Mouse (Mus musculus): ENCODE results near the gene Parpbp. TPM values are rescaled to one million over a fixed set of nuclear protein-coding genes. Genes with fewer than 3 reads are reported as not detected.
A peak's percentile ranks its signal among the peaks of the same experiment; 100 is the strongest.

The Parpbp gene
- total RNA-seq (2021), result under 1 TPM; 0.13 to 0.25 TPM
- long read RNA-seq, experiment 1, result 0 reads
- long read RNA-seq, experiment 2, result 0 reads

GRCm38 (mm10) chr10:88146707-88147477, at the start of gene Parpbp, which contains the start of gene Nup37:
Parpbp (minus strand) TSS chr10:88146941.
Nup37 (plus strand) TSS chr10:88146992.
- DNase-seq, result peak; percentile 71 to 82
- intact Hi-C loops (cut with DNase I), result loop anchor here (10.0 kb wide), 1 partner anchor 282 kb away; no protein-coding TSS in a partner anchor

DNA sequence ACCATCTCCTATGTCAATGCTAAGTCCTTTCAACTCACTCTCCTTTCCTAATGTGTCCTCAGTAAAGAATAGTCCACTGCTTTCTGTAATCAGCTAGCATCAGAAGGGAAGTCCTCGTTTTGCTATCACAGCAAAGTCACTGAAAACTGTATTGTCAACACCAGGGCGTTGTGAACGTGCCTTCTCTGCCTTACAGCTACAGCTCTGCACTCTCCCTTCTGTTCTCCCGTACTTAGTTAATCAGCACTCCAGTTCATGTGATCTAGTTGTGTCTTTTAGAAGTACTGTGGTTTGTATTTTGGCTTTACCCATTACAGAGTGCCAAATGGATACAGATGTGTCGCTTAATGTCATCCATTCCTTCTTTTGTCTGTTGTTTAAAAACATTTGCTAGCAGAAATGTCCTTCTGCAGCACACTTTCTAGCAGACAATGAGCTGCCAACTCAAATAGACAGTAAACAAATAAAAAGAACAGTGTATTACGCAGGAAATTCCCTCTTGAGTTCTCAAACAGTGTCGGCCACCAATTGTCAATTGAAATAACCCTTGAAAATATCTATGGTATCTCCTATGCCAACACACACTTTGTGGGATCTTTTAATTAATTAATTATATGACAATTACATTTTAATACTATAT, 20.8 kb upstream of the Parpbp start:
- intact Hi-C loops (cut with DNase I), result loop anchor here (10.0 kb wide), 1 partner anchor 137 kb away; no protein-coding TSS in a partner anchor
- no peak for DNase-seq

GRCm38 (mm10) chr10:88166158-88166557, 19.4 kb upstream of the Parpbp start:
- DNase-seq, result no peak
- intact Hi-C loops (cut with DNase I), result loop anchor here (10.0 kb wide), 1 partner anchor 139 kb away; no protein-coding TSS in a partner anchor

- no peak for DNase-seq
- intact Hi-C loops (cut with DNase I), result loop anchor here (10.0 kb wide), 1 partner anchor 142 kb away; no protein-coding TSS in a partner anchor
Observed at GRCm38 (mm10) chr10:88162676-88163075, 15.9 kb upstream of the Parpbp start.

GRCm38 (mm10) chr10:88162096-88162495, 15.4 kb upstream of the Parpbp start:
- no peak for DNase-seq
- intact Hi-C loops (cut with DNase I), result loop anchor here (10.0 kb wide), 1 partner anchor 143 kb away; no protein-coding TSS in a partner anchor

- intact Hi-C loops (cut with DNase I), result no loop called here
- no peak for DNase-seq
Observed at GRCm38 (mm10) chr10:88151658-88152057, 4.9 kb upstream of the Parpbp start.

GRCm38 (mm10) chr10:88150381-88150780, 3.6 kb upstream of the Parpbp start:
- intact Hi-C loops (cut with DNase I), result no loop called here
- no peak for DNase-seq

- intact Hi-C loops (cut with DNase I), result loop anchor here (10.0 kb wide), 1 partner anchor 281 kb away; no protein-coding TSS in a partner anchor
- no peak for DNase-seq
Observed at GRCm38 (mm10) chr10:88146187-88146586, 554 bp downstream of the Parpbp start.

- DNase-seq, result no peak
- intact Hi-C loops (cut with DNase I), result no loop called here
Observed at GRCm38 (mm10) chr10:88135630-88136029, 11.1 kb downstream of the Parpbp start.

DNA sequence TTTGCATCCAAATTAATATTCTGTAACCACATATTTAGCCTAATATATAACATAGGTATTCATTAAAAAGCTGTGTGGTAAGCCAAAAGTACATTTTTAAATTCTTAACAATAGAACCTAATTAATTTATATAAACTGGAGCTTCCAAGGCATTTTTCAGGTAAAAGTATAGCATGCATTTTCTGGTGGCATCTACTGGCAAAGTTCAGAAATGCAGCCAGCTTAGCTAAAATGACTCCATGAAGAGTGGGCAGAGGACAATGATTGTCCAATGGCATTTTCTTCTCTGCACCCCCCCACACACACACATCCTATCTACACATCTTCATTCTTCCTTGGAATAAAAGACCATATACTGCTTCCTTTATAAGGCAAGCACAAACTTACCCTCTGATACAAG, 27.0 kb downstream of the Parpbp start:
- no peak for DNase-seq
- intact Hi-C loops (cut with DNase I), result no loop called here

- intact Hi-C loops (cut with DNase I), result no loop called here
- no peak for DNase-seq
Observed at GRCm38 (mm10) chr10:88113290-88113689, 33.5 kb downstream of the Parpbp start.

- no peak for DNase-seq
Observed at GRCm38 (mm10) chr10:88106169-88106568, 40.6 kb downstream of the Parpbp start.

DNA sequence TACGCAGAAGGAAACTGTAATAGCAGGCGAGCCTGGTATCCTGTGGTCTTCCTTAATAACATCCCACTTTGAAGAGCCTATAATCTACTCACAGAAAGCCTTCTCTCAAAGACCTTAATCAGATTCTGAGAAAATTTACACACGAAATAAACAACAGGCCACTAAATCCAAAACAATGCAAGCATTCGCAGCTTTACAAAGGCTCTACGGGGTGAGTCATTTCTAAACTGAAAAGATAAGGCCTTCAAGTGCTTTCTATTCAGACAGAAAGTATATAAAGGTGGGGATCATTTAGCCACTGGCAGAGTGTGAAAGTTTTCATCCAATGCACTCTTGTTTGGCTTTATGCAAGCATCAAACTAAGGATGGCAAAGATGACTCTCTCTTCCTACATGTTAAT, 56.0 kb downstream of the Parpbp start, which contains the start of gene Pmch:
Pmch (plus strand) TSS at position 301 of the 400 bp plus-strand sequence.
- no peak for DNase-seq

More at GRCm38 (mm10) chr10:88106169-88106568, 40.6 kb downstream of the Parpbp start:
- intact Hi-C loops (cut with DNase I), result no loop called here

DNA sequence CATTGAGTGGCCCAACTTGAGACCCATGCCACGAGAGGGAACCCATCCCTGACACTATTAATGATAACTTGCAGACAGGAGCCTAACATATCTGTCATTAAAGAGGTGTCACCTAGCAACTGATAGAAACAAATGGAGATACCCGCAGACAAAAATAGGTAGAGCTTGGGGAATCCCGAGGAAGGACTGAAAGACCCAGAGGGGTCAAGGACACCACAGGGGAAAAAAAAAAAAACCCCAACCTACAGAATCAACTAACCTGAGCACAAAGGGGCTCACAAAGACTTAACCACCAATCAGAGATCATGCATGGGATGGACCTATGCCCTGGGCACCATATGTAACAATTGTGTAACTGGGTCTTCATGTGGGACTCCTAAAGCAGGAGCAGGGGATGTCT, 79.4 kb downstream of the Parpbp start:
- no peak for DNase-seq
- intact Hi-C loops (cut with DNase I), result no loop called here

More for the DNA sequence above, 56.0 kb downstream of the Parpbp start, which contains the start of gene Pmch:
- intact Hi-C loops (cut with DNase I), result no loop called here

- DNase-seq, result no peak
- intact Hi-C loops (cut with DNase I), result no loop called here
Observed at GRCm38 (mm10) chr10:88064872-88065271, 81.9 kb downstream of the Parpbp start.

DNA sequence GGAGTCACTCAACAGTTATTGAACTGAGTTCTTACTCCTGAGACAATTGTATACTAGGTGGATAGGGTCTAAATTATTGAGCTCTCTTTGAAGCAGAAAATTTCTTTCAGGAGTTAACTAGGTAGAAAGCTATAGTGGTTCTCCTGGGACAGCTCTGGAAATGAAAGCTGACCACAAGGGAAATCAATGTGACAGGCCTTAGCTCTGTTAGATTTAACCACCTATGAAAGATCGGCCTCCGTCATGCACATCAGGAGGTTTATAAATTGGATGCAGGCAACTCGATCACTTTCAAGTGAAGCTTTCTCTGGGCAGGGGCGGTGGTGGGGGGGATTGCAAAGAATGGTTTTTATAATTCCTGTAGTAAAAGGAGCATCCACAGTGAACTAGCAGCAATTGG, 83.3 kb downstream of the Parpbp start:
- intact Hi-C loops (cut with DNase I), result no loop called here

GRCm38 (mm10) chr10:88056950-88057649, 89.6 kb downstream of the Parpbp start:
- DNase-seq, result peak in 1 of 2 experiments; percentile 23

More for the DNA sequence above, 83.3 kb downstream of the Parpbp start:
- no peak for DNase-seq

DNA sequence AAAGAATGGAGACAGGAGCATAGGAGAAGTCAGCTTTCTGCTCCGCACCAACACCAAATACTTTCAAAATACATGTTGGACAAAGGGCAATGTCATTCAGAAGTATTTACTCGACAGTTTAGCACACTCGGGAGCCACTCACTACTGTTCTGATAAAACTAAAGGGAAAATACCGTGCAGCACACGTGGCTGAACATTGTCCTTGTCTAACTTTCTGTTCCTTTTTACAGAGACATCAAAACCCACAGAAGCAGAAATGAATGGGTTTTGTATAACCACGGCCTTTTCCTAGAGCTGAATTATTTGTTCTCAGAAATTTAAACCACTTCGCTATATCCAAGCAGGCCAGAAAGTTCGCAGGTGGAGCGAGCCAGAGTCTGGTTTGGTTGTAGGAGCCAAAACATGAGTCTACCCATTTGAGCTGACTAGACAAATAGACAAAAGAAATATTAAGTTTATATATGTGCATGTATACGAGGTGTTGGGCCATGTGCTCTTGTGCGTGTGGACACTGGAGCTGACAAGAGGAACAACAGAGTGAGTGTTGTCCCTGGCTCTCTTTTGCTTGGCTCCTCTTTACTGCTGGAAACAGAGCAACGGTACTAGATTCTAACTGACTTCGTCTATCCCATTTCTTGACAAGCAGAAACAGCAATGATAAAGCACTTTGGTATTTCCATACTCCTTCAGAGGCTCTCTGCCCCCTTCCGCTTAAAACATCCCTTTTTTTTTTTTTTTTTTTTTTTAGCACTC, 92.3 kb downstream of the Parpbp start:
- intact Hi-C loops (cut with DNase I), result no loop called here
- no peak for DNase-seq

More at GRCm38 (mm10) chr10:88056950-88057649, 89.6 kb downstream of the Parpbp start:
- intact Hi-C loops (cut with DNase I), result no loop called here

DNA sequence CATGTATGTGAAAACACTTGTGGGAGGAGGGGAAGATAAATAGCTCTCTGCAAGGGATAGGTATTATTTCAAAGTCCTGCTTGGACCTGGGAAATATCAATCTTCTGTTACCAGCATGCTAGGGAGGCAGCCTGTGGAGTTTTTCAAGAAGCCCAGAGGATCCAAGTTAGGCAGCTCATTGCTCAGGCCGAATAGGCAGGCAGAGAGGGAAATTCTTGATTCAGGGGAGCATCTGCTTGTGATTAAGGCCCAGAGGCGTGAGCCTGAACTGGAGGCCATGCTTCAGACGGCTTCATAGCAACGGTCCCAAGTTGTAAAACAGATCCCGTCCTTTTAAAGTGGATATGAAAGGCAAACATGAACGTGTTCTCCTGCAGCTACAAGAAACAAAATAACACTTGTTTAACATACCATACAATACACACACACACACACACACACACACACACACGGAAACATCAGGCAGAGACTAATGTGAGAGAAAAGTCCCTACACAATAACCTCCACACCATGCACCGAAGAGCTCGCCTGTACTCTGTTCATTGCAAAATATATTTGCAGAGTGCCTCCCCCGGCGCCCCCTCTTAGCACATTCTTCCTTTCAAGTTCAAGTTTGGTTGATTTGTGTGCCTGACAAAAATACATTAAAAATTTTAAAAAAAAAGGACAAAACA, 100.5 kb downstream of the Parpbp start:
- intact Hi-C loops (cut with DNase I), result no loop called here
- peak in 1 of 2 experiments; percentile 29 for DNase-seq
